Mouse (Mus musculus): ENCODE data around the gene Cenpp. TPM values are rescaled to one million over a fixed set of nuclear protein-coding genes. Genes with fewer than 3 reads are reported as not detected.

Gene Cenpp
- polyA plus RNA-seq, 1 experiment = 0.28 TPM

GRCm38 (mm10) chr13:49460692-49461414 lies 191.7 kb downstream of the Cenpp start:
- DNase-seq = no peak
- peaks cover 10% of the 10 kb centered on the region for H3K4me1 ChIP-seq (ENCODE audit: control insufficient read depth, insufficient read depth, low read length)
- H3K4me3 ChIP-seq (replicated peaks; ENCODE audit: extremely low read depth, low read depth, low read length) = no peak overlapping the region
- no peak for TF ChIP-seq CTCF (IDR thresholded peaks at IDR 0.05; ENCODE audit: insufficient read depth, low read length)
- no peak for TF ChIP-seq POLR2A (IDR thresholded peaks at IDR 0.05; ENCODE audit: borderline replicate concordance, extremely low read depth, low read depth, low read length)
- 63% methylated on average over 5 of the region's 5 CpGs for WGBS

- Histone ChIP-seq H3K4me3 (replicated peaks; ENCODE audit: extremely low read depth, low read depth, low read length) (no peak overlapping the region), H3K4me1 (ENCODE audit: control insufficient read depth, insufficient read depth, low read length) (peaks cover 10% of the 10 kb centered on the region)
- no peak for TF ChIP-seq POLR2A (IDR thresholded peaks at IDR 0.05; ENCODE audit: borderline replicate concordance, extremely low read depth, low read depth, low read length)
- TF ChIP-seq CTCF (IDR thresholded peaks at IDR 0.05; ENCODE audit: insufficient read depth, low read length) = no peak
- DNase-seq = no peak
- whole genome bisulfite sequencing = 57% methylated on average over 4 of the region's 4 CpGs
These were observed 192.3 kb downstream of the Cenpp start for GRCm38 (mm10) chr13:49460276-49460675.

GRCm38 (mm10) chr13:49449318-49449749 lies 203.3 kb downstream of the Cenpp start:
- WGBS = 20% methylated on average over 5 of the region's 5 CpGs
- Histone ChIP-seq H3K4me1 (ENCODE audit: control insufficient read depth, insufficient read depth, low read length) (no peaks in the 10 kb centered on the region), H3K4me3 (replicated peaks; ENCODE audit: extremely low read depth, low read depth, low read length) (no peak overlapping the region)
- peak; percentile 81 for DNase-seq
- TF ChIP-seq CTCF (IDR thresholded peaks at IDR 0.05; ENCODE audit: insufficient read depth, low read length) = peak; percentile 99
- TF ChIP-seq POLR2A (IDR thresholded peaks at IDR 0.05; ENCODE audit: borderline replicate concordance, extremely low read depth, low read depth, low read length) = no peak

GRCm38 (mm10) chr13:49444451-49444850 lies 208.1 kb downstream of the Cenpp start:
- Histone ChIP-seq H3K4me3 (replicated peaks; ENCODE audit: extremely low read depth, low read depth, low read length) (no peak overlapping the region), H3K4me1 (ENCODE audit: control insufficient read depth, insufficient read depth, low read length) (no peaks in the 10 kb centered on the region)
- TF ChIP-seq CTCF (IDR thresholded peaks at IDR 0.05; ENCODE audit: insufficient read depth, low read length) (no peak), POLR2A (IDR thresholded peaks at IDR 0.05; ENCODE audit: borderline replicate concordance, extremely low read depth, low read depth, low read length) (no peak)
- WGBS = 97% methylated on average over 6 of the region's 6 CpGs
- DNase-seq = no peak

GRCm38 (mm10) chr13:49436170-49436569 lies 216.4 kb downstream of the Cenpp start:
- WGBS = 70% methylated on average over 4 of the region's 4 CpGs
- Histone ChIP-seq H3K4me3 (replicated peaks; ENCODE audit: extremely low read depth, low read depth, low read length) (no peak overlapping the region), H3K4me1 (ENCODE audit: control insufficient read depth, insufficient read depth, low read length) (no peaks in the 10 kb centered on the region)
- TF ChIP-seq POLR2A (IDR thresholded peaks at IDR 0.05; ENCODE audit: borderline replicate concordance, extremely low read depth, low read depth, low read length) (no peak), CTCF (IDR thresholded peaks at IDR 0.05; ENCODE audit: insufficient read depth, low read length) (no peak)
- no peak for DNase-seq

GRCm38 (mm10) chr13:49435745-49436144 lies 216.8 kb downstream of the Cenpp start:
- H3K4me3 ChIP-seq (replicated peaks; ENCODE audit: extremely low read depth, low read depth, low read length) = no peak overlapping the region
- TF ChIP-seq CTCF (IDR thresholded peaks at IDR 0.05; ENCODE audit: insufficient read depth, low read length) = no peak
- TF ChIP-seq POLR2A (IDR thresholded peaks at IDR 0.05; ENCODE audit: borderline replicate concordance, extremely low read depth, low read depth, low read length) = no peak
- H3K4me1 ChIP-seq (ENCODE audit: control insufficient read depth, insufficient read depth, low read length) = no peaks in the 10 kb centered on the region; the same call in 1 of the 2 replicates
- no peak for DNase-seq
- 55% methylated on average over 1 of the region's 1 CpGs for WGBS

GRCm38 (mm10) chr13:49433268-49434029 lies 219.1 kb downstream of the Cenpp start:
- no peak for TF ChIP-seq CTCF (IDR thresholded peaks at IDR 0.05; ENCODE audit: insufficient read depth, low read length)
- no peak for TF ChIP-seq POLR2A (IDR thresholded peaks at IDR 0.05; ENCODE audit: borderline replicate concordance, extremely low read depth, low read depth, low read length)

GRCm38 (mm10) chr13:49430529-49430928 lies 222.1 kb downstream of the Cenpp start:
- H3K4me3 ChIP-seq (replicated peaks; ENCODE audit: extremely low read depth, low read depth, low read length) = no peak overlapping the region
- no peak for TF ChIP-seq POLR2A (IDR thresholded peaks at IDR 0.05; ENCODE audit: borderline replicate concordance, extremely low read depth, low read depth, low read length)
- no peak for TF ChIP-seq CTCF (IDR thresholded peaks at IDR 0.05; ENCODE audit: insufficient read depth, low read length)
- no peak for DNase-seq
- peaks cover 2% of the 10 kb centered on the region; the same call in 1 of the 2 replicates for H3K4me1 ChIP-seq (ENCODE audit: control insufficient read depth, insufficient read depth, low read length)
- 47% methylated on average over 4 of the region's 4 CpGs for WGBS

More at GRCm38 (mm10) chr13:49433268-49434029, 219.1 kb downstream of the Cenpp start:
- DNase-seq = no peak
- no peak overlapping the region for H3K4me3 ChIP-seq (replicated peaks; ENCODE audit: extremely low read depth, low read depth, low read length)
- 74% methylated on average over 2 of the region's 2 CpGs for WGBS
- H3K4me1 ChIP-seq (ENCODE audit: control insufficient read depth, insufficient read depth, low read length) = peaks cover 2% of the 10 kb centered on the region; the same call in 1 of the 2 replicates

- DNase-seq = no peak
- no peak for TF ChIP-seq CTCF (IDR thresholded peaks at IDR 0.05; ENCODE audit: insufficient read depth, low read length)
- TF ChIP-seq POLR2A (IDR thresholded peaks at IDR 0.05; ENCODE audit: borderline replicate concordance, extremely low read depth, low read depth, low read length) = no peak
- peaks cover 2% of the 10 kb centered on the region; the same call in 1 of the 2 replicates for H3K4me1 ChIP-seq (ENCODE audit: control insufficient read depth, insufficient read depth, low read length)
- 57% methylated on average over 1 of the region's 1 CpGs for WGBS
- no peak overlapping the region for H3K4me3 ChIP-seq (replicated peaks; ENCODE audit: extremely low read depth, low read depth, low read length)
These were observed 224.4 kb downstream of the Cenpp start for GRCm38 (mm10) chr13:49428042-49428675.
